Mouse (Mus musculus) megakaryocyte, embryonic 14.5 days (primary cell): ENCODE results near the gene Olfr785.

Source experiments
- FLI1 ChIP-seq: IDR thresholded peaks from 2 replicates; pipeline ENCODE4 v1.6.1; 2012; ENCODE audit warnings: low read length, inconsistent platforms, mixed read lengths
- GATA1 ChIP-seq: IDR thresholded peaks from 3 replicates; pipeline ENCODE4 v1.6.1; 2012; ENCODE audit warnings: mixed read lengths, low read length, inconsistent platforms, borderline replicate concordance

- TF ChIP-seq GATA1, result no peak
- TF ChIP-seq FLI1, result no peak
Observed at GRCm38 (mm10) chr10:129405126-129405525, at the start of gene Olfr785.
